Mouse (Mus musculus): ENCODE data around the gene Zfp36l1. TPM values are rescaled to one million over a fixed set of nuclear protein-coding genes. Genes with fewer than 3 reads are reported as not detected.

Zfp36l1 gene
- polyA plus RNA-seq, 1 experiment = not detected

DNA sequence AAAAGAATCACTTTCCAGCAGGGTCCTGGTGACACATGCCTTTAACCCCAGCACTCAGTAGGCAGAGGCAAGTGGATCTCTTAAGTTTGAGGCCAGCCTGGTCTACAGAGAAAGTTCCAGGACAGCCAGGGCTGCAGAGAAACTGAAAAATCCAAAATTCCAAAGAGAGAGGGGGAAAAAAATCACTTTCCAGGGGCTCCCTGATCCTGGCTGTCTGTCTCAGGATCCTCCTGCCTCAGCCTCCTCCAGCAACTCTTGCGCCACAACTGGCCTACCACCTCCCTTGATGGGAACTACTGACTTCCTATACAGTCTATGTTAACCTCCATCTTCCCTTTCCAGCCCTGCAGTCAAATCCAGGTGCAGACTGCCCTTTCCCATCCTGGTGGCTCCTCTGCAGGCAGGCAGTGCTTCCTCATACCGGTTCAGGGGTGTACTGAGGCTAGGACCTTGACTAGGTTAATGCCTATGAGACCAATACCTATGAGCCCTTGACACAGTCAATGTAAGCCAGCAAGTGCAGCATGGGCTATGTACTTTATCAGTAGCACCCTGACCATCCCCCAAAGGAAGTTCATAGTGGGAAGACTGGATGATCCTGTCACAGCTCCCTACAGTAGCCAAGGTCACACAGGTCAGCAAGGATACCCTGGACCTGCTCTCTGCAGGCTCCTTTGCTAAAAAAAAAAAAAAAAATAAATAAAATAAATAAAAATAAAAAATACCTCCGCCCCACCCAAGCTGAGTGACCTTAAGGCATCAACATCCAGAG is 5.7 kb downstream of the Zfp36l1 start:
- WGBS = 90% methylated on average over 3 of the region's 3 CpGs
- H3K4me1 ChIP-seq (ENCODE audit: control insufficient read depth, insufficient read depth, low read length) = peaks cover 10% of the 10 kb centered on the region
- H3K4me3 ChIP-seq (ENCODE audit: insufficient read depth, low read depth, low read length) = no peak overlapping the region
- H3K27ac ChIP-seq (ENCODE audit: insufficient read depth, low read depth, low read length) = no peak overlapping the region
- no peak for TF ChIP-seq CTCF (IDR thresholded peaks at IDR 0.05; ENCODE audit: insufficient read depth, low read depth, low read length)
- no peak for TF ChIP-seq POLR2A (IDR thresholded peaks at IDR 0.05; ENCODE audit: insufficient read depth, low read depth, low read length)

DNA sequence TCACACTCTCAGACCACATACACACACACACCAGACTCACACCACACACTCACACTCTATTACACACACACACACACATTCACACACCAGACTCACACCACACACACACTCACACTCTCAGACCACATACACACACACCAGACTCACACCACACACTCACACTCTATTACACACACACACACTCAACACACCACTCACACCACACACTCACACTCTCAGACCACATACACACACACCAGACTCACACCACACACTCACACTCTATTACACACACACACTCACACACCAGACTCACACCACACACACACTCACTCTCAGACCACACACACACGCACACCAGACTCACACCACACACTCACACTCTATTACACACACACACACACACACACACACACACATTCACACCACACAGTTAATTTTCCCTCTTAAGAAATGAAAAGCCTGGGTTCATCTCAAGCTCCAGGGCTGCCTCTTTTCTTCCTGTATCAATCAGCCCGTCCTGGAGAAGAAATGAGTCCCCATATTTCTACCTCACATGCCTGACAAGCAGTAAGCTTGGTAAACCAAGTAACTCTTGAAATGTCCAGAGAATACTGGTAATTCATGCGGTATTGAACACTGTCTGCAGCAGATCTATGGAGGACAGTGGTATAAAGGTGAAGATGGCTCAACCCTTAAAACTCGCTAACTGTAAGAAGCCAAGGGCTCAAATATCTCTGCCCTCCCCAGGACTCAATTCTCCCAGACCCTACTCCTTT is 6.5 kb downstream of the Zfp36l1 start:
- Histone ChIP-seq H3K4me1 (ENCODE audit: control insufficient read depth, insufficient read depth, low read length) (peaks cover 10% of the 10 kb centered on the region), H3K4me3 (ENCODE audit: insufficient read depth, low read depth, low read length) (no peak overlapping the region), H3K27ac (ENCODE audit: insufficient read depth, low read depth, low read length) (no peak overlapping the region)
- 89% methylated on average over 4 of the region's 4 CpGs for WGBS
- TF ChIP-seq POLR2A (IDR thresholded peaks at IDR 0.05; ENCODE audit: insufficient read depth, low read depth, low read length) (no peak), CTCF (IDR thresholded peaks at IDR 0.05; ENCODE audit: insufficient read depth, low read depth, low read length) (no peak)

DNA sequence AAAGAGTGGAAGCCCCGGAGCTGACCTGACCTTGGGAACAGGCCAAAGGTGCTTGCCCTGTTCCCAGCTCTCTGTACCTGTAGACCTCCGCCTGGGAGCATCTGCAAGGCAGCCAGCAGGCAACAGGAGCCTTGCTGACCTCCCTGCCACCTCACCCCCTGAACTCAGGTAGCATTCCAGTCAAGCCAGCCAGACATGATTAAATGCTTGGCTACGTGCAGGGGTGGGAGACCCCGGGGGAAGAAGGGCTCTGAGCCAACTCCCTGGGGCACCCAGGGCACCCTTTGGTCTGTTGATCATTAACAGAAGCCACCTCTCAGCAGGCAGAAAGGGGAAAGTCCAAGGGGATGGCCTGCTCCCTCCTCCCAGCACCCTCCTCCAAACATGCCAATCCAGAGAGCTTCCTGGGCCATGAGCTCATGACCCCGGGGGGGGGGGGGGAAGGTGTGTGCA is 9.3 kb downstream of the Zfp36l1 start:
- 68% methylated on average over 5 of the region's 5 CpGs for WGBS
- Histone ChIP-seq H3K4me3 (ENCODE audit: insufficient read depth, low read depth, low read length) (no peak overlapping the region), H3K4me1 (ENCODE audit: control insufficient read depth, insufficient read depth, low read length) (no peaks in the 10 kb centered on the region), H3K27ac (ENCODE audit: insufficient read depth, low read depth, low read length) (no peak overlapping the region)
- TF ChIP-seq CTCF (IDR thresholded peaks at IDR 0.05; ENCODE audit: insufficient read depth, low read depth, low read length) (no peak), POLR2A (IDR thresholded peaks at IDR 0.05; ENCODE audit: insufficient read depth, low read depth, low read length) (no peak)

DNA sequence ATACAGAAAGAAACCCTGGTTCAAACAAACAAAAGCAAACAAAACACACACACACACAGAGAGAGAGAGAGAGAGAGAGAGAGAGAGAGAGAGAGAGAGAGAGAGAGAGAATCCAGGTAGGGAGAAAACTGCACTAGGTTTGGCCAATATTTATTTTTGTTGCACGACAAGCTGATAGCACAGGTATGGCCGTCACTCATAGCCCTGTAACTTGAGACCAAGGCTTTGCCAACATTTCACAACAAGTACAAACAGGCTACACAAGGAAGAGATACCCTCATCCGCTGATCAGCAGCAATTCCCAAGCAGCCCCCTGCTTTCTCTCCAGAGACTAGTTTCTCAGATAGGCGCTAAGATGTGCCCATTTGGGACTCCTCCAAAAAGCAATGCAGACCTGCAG is 9.7 kb downstream of the Zfp36l1 start:
- WGBS = 90% methylated on average over 4 of the region's 4 CpGs
- H3K4me3 ChIP-seq (ENCODE audit: insufficient read depth, low read depth, low read length) = no peak overlapping the region
- TF ChIP-seq POLR2A (IDR thresholded peaks at IDR 0.05; ENCODE audit: insufficient read depth, low read depth, low read length) (no peak), CTCF (IDR thresholded peaks at IDR 0.05; ENCODE audit: insufficient read depth, low read depth, low read length) (no peak)
- no peaks in the 10 kb centered on the region for H3K4me1 ChIP-seq (ENCODE audit: control insufficient read depth, insufficient read depth, low read length)
- no peak overlapping the region for H3K27ac ChIP-seq (ENCODE audit: insufficient read depth, low read depth, low read length)

DNA sequence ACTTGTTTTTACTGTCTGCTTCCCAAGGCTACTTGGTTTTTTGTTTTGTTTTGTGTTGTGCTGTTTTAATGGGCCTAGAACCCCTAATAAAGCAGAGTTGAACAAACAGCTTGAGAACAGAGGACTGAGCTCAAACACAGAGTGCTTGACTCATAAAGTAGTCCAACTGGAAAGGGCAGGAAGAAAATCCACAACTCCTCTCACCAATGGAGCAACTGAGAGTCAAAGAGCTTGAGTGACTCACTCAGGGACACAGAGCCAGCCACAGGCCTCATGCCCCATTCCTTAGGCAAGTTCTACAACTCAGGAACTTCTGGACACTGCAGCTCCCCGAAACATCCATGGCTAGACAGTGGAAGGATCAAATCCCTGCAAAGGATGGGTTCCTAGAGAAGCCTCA is 14.0 kb downstream of the Zfp36l1 start:
- no peak overlapping the region for H3K4me3 ChIP-seq (ENCODE audit: insufficient read depth, low read depth, low read length)
- WGBS = 100% methylated on average over 1 of the region's 1 CpGs
- no peak overlapping the region for H3K27ac ChIP-seq (ENCODE audit: insufficient read depth, low read depth, low read length)
- TF ChIP-seq CTCF (IDR thresholded peaks at IDR 0.05; ENCODE audit: insufficient read depth, low read depth, low read length) (no peak), POLR2A (IDR thresholded peaks at IDR 0.05; ENCODE audit: insufficient read depth, low read depth, low read length) (no peak)
- H3K4me1 ChIP-seq (ENCODE audit: control insufficient read depth, insufficient read depth, low read length) = peaks cover 5% of the 10 kb centered on the region

DNA sequence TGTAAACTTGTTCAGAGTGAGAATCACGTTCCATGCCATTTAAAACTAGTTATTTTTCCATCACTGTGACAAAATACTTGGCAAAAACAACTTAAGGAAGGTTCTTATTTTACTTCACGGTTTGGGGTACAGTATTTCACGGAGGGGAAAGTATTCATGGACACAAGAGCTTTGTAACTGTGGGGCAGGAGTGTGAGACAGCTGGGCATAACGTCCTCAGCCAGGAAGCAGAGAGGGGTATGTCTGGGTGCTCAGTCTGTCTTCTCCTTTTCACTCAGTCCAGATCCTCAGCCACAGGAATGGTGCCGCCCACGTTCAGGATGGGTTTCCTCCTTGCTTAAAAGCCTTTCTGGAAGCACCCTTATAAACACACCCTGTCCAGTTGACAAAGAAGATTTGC is 16.1 kb downstream of the Zfp36l1 start:
- Histone ChIP-seq H3K4me1 (ENCODE audit: control insufficient read depth, insufficient read depth, low read length) (peaks cover 5% of the 10 kb centered on the region), H3K4me3 (ENCODE audit: insufficient read depth, low read depth, low read length) (no peak overlapping the region), H3K27ac (ENCODE audit: insufficient read depth, low read depth, low read length) (no peak overlapping the region)
- WGBS = 57% methylated on average over 6 of the region's 6 CpGs
- TF ChIP-seq CTCF (IDR thresholded peaks at IDR 0.05; ENCODE audit: insufficient read depth, low read depth, low read length) (no peak), POLR2A (IDR thresholded peaks at IDR 0.05; ENCODE audit: insufficient read depth, low read depth, low read length) (no peak)

DNA sequence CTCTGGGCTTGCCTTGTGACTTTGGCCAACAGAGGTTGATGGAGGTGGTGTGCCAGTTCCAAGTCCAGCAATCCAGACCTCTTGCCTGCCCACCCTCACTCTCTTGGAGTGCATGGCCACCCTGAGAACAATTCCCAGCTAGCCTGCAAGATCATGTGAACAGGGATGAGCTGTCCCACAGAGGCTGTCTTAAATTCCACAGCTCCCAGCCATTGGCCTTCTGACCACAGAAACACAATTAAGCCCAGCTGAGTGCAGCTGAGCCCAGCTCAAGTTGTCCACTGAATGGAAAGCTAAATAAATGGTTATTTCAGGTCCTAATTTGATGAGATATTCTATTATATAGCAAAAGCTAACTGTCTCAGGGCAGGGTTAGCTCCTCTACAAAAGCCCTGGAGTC is 20.0 kb downstream of the Zfp36l1 start:
- Histone ChIP-seq H3K4me3 (ENCODE audit: insufficient read depth, low read depth, low read length) (no peak overlapping the region), H3K4me1 (ENCODE audit: control insufficient read depth, insufficient read depth, low read length) (peaks cover 5% of the 10 kb centered on the region), H3K27ac (ENCODE audit: insufficient read depth, low read depth, low read length) (no peak overlapping the region)
- no peak for TF ChIP-seq POLR2A (IDR thresholded peaks at IDR 0.05; ENCODE audit: insufficient read depth, low read depth, low read length)
- no peak for TF ChIP-seq CTCF (IDR thresholded peaks at IDR 0.05; ENCODE audit: insufficient read depth, low read depth, low read length)

DNA sequence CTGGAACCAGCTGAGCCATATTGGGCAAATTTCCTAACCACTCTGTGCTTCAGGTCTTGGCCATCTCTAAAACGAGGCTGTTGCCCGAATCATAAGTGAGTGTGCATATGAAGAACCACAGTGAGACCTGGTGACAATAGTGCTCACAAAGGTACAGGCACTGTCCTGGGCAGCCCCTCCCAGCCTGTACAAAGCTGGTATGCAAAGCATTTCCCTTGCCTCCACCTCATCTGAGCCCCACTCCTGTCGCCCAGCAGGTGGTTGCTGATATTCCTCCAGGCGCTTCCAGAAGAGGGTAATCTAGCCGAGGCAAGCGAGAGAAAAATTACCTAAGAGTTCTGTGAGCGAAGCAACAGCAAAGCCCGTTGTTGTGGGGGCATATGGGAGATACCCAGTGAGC is 21.7 kb downstream of the Zfp36l1 start:
- Histone ChIP-seq H3K27ac (ENCODE audit: insufficient read depth, low read depth, low read length) (no peak overlapping the region), H3K4me1 (ENCODE audit: control insufficient read depth, insufficient read depth, low read length) (no peaks in the 10 kb centered on the region), H3K4me3 (ENCODE audit: insufficient read depth, low read depth, low read length) (no peak overlapping the region)
- WGBS = 75% methylated on average over 8 of the region's 8 CpGs
- no peak for TF ChIP-seq CTCF (IDR thresholded peaks at IDR 0.05; ENCODE audit: insufficient read depth, low read depth, low read length)
- no peak for TF ChIP-seq POLR2A (IDR thresholded peaks at IDR 0.05; ENCODE audit: insufficient read depth, low read depth, low read length)

DNA sequence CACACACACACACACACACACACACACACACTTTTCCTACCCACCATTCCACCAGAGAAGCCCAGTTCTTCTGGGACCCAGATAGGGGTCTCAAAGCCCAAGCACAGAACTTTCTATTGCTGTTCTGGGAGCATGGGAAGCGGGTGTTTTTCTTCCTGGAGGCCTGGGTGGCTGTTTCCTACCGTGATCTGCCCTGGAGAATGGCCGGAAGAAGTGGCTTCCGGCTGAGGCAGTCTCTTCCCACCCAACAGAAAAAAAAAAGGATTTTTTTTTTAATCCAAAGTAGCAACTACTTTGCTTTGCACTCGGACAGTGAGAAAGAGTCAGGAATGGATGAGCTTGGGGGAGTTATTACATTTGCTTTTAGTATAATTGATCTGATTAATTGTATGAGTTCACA is 22.3 kb downstream of the Zfp36l1 start:
- no peaks in the 10 kb centered on the region for H3K4me1 ChIP-seq (ENCODE audit: control insufficient read depth, insufficient read depth, low read length)
- H3K27ac ChIP-seq (ENCODE audit: insufficient read depth, low read depth, low read length) = no peak overlapping the region
- 86% methylated on average over 5 of the region's 5 CpGs for WGBS
- no peak for TF ChIP-seq POLR2A (IDR thresholded peaks at IDR 0.05; ENCODE audit: insufficient read depth, low read depth, low read length)
- no peak overlapping the region for H3K4me3 ChIP-seq (ENCODE audit: insufficient read depth, low read depth, low read length)
